12 mouse cellular contexts compared by ENCODE assay signal in genomic region chr16:50753046-50753445, GRCm38 (mm10).
A peak's percentile ranks its signal among the peaks of the same experiment; 100 is the strongest.
DNase-seq lines count a peak whose midpoint lies in the region; ATAC-seq lines count a peak whose summit lies in the region.
"Had no signal": no experiment of that assay in that cellular context is flagged by ENCODE, and none has a peak within 500 bp of the region (broad histone marks: within the 10 kb centered on the region; RNA-seq: fewer than 3 reads in every experiment).

No protein-coding gene starts in this region.

- WGBS in kidney, embryonic 14.5 days: 78% methylated on average over 11 of the region's 11 CpGs

- H3K4me1 ChIP-seq in kidney, embryonic 14.5 days (ENCODE audit: control insufficient read depth, insufficient read depth, low read length): no peaks in the 10 kb centered on the region; the same call in 1 of the 2 replicates
- peaks cover 12% of the 10 kb centered on the region for H3K4me1 ChIP-seq in brown adipose tissue, adult 24 weeks (ENCODE audit: control insufficient read depth, insufficient read depth, insufficient read length, low read length)
- H3K4me1 ChIP-seq: midbrain, embryonic 13.5 days; neural tube, embryonic 13.5 days; stomach, embryonic 15.5 days had no signal

- H3K27ac ChIP-seq in kidney, embryonic 14.5 days (ENCODE audit: low read depth, low read length): peak overlapping the region; percentile 51; the same call in 1 of the 2 replicates
- H3K27ac ChIP-seq in brown adipose tissue, adult 24 weeks (replicated peaks; ENCODE audit: low read depth, low read length): peak overlapping the region; percentile 55
- H3K27ac ChIP-seq: liver, embryonic 14.5 days; midbrain, embryonic 13.5 days; neural tube, embryonic 13.5 days had no signal

- H3K36me3 ChIP-seq in kidney, embryonic 14.5 days (ENCODE audit: control insufficient read depth, insufficient read depth, low read length): no peaks in the 10 kb centered on the region
- H3K36me3 ChIP-seq: midbrain, embryonic 13.5 days; neural tube, embryonic 13.5 days; stomach, embryonic 15.5 days had no signal

- H3K9me3 ChIP-seq in kidney, embryonic 14.5 days (ENCODE audit: control insufficient read depth, low read length): no peaks in the 10 kb centered on the region
- H3K9me3 ChIP-seq: midbrain, embryonic 13.5 days; neural tube, embryonic 13.5 days; stomach, embryonic 15.5 days had no signal

- H3K4me3 ChIP-seq in kidney, embryonic 14.5 days (ENCODE audit: low read length): no peak overlapping the region
- H3K4me3 ChIP-seq in brown adipose tissue, adult 24 weeks (ENCODE audit: insufficient read depth, low read depth, low read length): no peak overlapping the region
- H3K4me3 ChIP-seq: midbrain, embryonic 13.5 days; neural tube, embryonic 13.5 days; stomach, embryonic 15.5 days had no signal

- ATAC-seq in kidney, embryonic 14.5 days (ENCODE audit: low FRiP score, low TSS enrichment): no peak
- ATAC-seq: midbrain, embryonic 13.5 days had no signal

- H3K9ac ChIP-seq in kidney, embryonic 14.5 days (ENCODE audit: low read depth, low read length): no peak overlapping the region
- H3K9ac ChIP-seq: liver, embryonic 14.5 days; midbrain, embryonic 13.5 days; neural tube, embryonic 13.5 days; stomach, embryonic 15.5 days had no signal

- no peaks in the 10 kb centered on the region for H3K27me3 ChIP-seq in kidney, embryonic 14.5 days (ENCODE audit: control insufficient read depth, insufficient read depth, low read length)
- H3K27me3 ChIP-seq: midbrain, embryonic 13.5 days; neural tube, embryonic 13.5 days; stomach, embryonic 15.5 days had no signal

- no peak overlapping the region for H3K4me2 ChIP-seq in kidney, embryonic 14.5 days (replicated peaks; ENCODE audit: low read depth, low read length)
- H3K4me2 ChIP-seq: midbrain, embryonic 13.5 days; neural tube, embryonic 13.5 days had no signal

- no peak for DNase-seq in kidney, adult 9 months
- DNase-seq in 3T3-L1 (ENCODE audit: low read depth, low spot score): peak; percentile 43
- DNase-seq in kidney, postnatal 10 days: peak; percentile 15
- no peak for DNase-seq in layer of hippocampus, postnatal 36 days
- DNase-seq in frontal cortex, postnatal 25 days (ENCODE audit: low spot score in 2 of 2): no peak
- DNase-seq: right cerebral cortex, postnatal 25 days had no signal

Comparison
In these comparisons a context has a peak if more than half of its experiments do, and no peak if none do; other contexts are left out.
1. DNase-seq: peak in 3T3-L1 (single experiment) and kidney, postnatal 10 days (single experiment); none in kidney, adult 9 months (single experiment), layer of hippocampus, postnatal 36 days (0 of 2) and frontal cortex, postnatal 25 days (0 of 2).